Mouse (Mus musculus): Measurements from ENCODE around the gene Hcrt. TPM values are rescaled to one million over a fixed set of nuclear protein-coding genes. Genes with fewer than 3 reads are reported as not detected.
A peak's percentile ranks its signal among the peaks of the same experiment; 100 is the strongest.

Gene Hcrt
- total RNA-seq, 2 experiments from 2014 or later = 0.59 to 0.77 TPM

DNA sequence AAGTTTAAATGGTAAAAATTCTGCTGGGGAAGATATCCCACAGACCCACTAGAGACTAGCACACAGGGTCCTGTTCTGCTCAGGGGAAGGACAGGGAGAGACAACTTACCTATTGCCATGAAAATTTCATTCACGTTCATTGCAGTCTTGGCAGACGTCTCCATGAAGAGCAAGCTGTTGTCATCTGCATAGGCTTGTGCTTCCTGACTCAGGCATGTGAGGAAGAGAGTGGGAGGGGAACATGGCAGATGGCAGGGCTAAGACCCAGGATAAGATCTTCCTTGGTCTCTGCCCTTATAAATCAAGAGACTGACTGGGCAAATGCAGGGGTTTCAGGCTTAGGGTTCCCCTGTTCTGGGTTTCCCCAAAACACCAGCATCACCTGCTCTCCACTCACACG is 46.1 kb downstream of the Hcrt start:
- peak in 1 of 2 experiments; percentile 50 for DNase-seq (ENCODE audit: low spot score in 2 of 2)
- intact Hi-C loops (cut with DNase I) = no loop called here

DNA sequence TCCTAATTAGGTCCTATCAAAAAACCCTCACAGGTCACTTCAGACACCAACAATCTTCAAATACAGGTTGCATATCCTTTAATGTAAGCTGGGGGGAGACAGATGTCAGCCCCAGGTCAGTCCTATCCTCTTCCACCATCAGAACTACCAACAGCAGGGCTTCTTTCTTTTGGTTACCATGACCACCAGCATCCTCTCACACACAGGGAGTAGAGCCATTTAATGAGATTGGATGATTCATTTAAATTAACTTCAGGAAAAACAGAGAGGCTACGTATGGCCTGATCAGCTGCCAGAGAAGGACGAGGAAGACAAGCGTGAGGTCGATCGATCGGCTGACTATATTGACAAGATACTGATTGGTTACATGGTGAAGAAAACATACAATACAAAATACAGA is 47.8 kb downstream of the Hcrt start:
- DNase-seq (ENCODE audit: low spot score in 2 of 2) = no peak
- intact Hi-C loops (cut with DNase I) = loop anchor here (2.0 kb wide), 1 partner anchor 46 kb away; no protein-coding TSS in a partner anchor

DNA sequence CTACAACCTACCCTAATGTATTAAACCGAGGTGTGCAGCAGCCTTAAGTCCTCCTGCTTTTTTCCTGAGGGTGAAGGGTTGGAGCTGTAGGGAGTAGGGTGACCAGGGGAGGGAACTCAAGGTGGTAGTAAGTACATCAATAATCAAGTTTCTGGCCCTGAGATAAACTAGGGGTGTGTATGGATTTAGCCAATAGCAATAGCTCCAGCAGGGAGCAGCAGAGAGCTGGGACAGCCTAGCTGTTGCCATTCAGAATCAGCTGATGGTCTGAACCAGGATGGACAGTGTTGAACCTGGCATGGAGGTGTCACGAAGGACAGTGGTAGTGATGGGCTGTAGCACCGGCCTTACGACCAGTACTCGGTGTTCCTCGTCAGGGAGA is 48.2 kb downstream of the Hcrt start:
- peak; percentile 56 to 73 for DNase-seq (ENCODE audit: low spot score in 2 of 2)
- intact Hi-C loops (cut with DNase I) = loop anchor here (2.0 kb wide), 1 partner anchor 46 kb away; no protein-coding TSS in a partner anchor

DNA sequence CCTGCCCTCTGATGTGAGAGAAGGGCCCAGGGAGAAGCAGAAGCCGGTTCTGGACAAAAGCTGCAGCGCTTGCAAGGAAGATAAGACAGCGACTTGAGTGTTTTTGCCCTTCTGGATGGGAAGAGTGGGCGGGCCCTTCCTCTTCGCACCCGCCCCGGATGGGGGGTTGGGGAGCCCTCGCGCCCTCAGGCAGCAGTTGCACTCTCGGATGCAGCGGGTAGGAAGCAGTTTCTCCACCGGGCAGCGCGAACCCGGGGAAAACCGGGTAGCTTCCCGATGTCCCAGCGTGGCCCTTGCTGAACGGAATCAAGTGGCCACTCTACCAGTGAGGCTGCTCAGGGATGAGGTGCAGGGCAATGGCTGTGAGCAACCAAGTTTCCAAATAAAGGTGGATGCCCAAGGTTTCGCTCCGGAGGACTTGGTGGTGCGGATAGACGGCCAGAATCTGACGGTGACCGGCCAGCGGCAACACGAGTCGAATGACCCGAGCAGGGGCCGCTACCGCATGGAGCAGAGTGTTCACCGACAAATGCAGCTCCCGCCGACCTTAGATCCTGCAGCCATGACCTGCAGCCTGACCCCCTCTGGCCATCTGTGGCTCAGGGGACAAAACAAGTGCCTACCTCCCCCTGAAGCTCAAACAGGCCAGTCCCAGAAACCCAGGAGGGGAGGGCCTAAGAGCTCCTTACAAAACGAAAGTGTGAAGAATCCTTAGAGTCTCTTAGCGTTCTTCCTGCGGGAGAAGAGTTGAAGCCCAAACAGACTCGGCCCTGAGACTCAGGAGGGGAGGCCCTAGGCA is 48.8 kb downstream of the Hcrt start, which contains the start of gene Hspb9:
TSS of gene Hspb9 (plus strand) at position 116 of the 799 bp plus-strand sequence.
- intact Hi-C loops (cut with DNase I) = loop anchor here (2.0 kb wide), 1 partner anchor 47 kb away; no protein-coding TSS in a partner anchor
- peak; percentile 40 to 55 for DNase-seq (ENCODE audit: low spot score in 2 of 2)

DNA sequence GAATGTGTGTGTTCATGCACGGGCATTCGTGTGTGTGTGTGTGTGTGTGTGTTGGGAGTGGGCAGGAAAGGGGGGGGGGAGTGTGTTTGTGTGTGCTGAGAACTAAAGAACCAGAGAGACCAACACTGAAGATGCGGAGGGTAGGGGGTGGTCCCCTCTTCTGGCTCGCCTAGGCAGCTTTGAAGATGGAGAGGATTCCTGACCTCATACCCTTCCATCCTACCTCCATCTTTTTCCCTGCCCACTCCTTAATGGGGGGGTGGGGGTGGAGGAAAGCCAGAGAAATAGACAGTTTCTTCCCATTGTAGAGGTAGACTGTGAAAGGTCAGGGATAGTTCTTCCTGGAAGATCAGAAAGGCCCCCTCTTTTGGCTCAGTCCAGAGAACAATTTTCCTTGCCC is 49.6 kb downstream of the Hcrt start:
- intact Hi-C loops (cut with DNase I) = no loop called here

DNA sequence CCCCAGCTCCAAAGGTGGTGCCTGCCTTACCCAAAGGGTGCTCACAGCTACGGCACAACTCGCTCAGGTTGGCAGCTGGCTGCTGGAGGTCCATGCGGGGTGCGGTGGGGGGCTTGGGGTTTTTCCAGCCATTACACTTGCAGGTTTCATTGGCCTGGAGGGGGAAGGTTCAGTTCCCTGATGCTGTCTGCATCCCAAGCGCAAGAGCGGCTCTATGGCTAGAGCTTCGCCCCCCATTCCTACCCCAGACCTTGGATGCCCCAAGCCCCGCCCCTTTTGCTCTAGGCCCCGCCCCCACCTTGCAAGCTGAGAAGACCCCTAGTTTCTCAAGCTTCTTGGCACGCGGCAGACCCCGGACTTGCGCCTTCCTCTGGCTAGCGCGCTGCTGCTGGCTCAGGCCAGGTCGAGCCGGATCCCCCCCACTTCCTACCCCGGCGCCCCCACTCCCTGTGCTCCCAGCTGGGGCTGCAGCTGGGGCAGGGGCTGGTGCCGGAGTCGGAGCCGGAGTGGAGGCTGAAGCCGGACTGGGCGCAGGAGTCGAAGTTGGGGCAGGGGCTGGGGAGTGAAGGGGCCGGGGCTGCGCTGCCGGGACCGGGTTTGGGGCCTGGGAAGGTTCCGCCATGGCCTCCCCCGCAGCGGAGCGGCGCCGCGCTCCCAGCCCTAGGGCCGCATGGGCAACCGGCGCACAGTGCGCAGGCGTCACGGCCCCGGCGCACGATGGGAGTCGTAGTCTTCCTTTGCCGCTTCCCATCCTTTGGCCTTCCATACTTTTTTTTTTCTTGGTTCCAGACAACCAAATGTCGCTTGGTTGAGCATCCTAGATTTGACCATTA is 50.7 kb downstream of the Hcrt start, which contains the start of gene Kat2a:
TSS of gene Kat2a (minus strand) at position 683 of the 833 bp plus-strand sequence.
- intact Hi-C loops (cut with DNase I) = no loop called here
- DNase-seq (ENCODE audit: low spot score in 2 of 2) = peak; percentile 85 to 89

More for the DNA sequence above, 49.6 kb downstream of the Hcrt start:
- DNase-seq (ENCODE audit: low spot score in 2 of 2) = no peak

Other genes starting within 250 kb of the Hcrt start
- gene Acly, start 234.9 kb downstream of the Hcrt start, total RNA-seq (2021) = 100 to 1,000 TPM; 117 to 123 TPM
- gene Ttc25, start 217.3 kb downstream of the Hcrt start, total RNA-seq (2021) = under 1 TPM; 0.32 to 0.86 TPM
- gene Cnp, start 188.0 kb downstream of the Hcrt start, total RNA-seq (2021) = 100 to 1,000 TPM; 167 to 298 TPM
- gene Nkiras2, start 143.7 kb downstream of the Hcrt start, total RNA-seq (2021) = 10 to 100 TPM; 13.1 to 13.7 TPM
- gene Dnajc7, start 142.8 kb downstream of the Hcrt start, total RNA-seq (2021) = 100 to 1,000 TPM; 215 to 247 TPM
- gene Zfp385c, start 70.5 kb downstream of the Hcrt start, total RNA-seq (2021) = under 1 TPM; 0.39 to 0.47 TPM
- gene Dhx58, start 58.7 kb downstream of the Hcrt start, total RNA-seq (2021) = 1 to 10 TPM; 2.0 to 2.8 TPM
- 10 to 100 TPM; 63.1 to 65.4 TPM for gene Kat2a, start 50.5 kb downstream of the Hcrt start, total RNA-seq (2021)
- not detected for gene Hspb9, start 49.1 kb downstream of the Hcrt start, total RNA-seq (2021)
- 100 to 1,000 TPM; 138 to 156 TPM for gene Rab5c, start 24.7 kb downstream of the Hcrt start, total RNA-seq (2021)
- gene Kcnh4, start 3.0 kb downstream of the Hcrt start, total RNA-seq (2021) = 10 to 100 TPM; 12.6 to 19.1 TPM
- gene Ghdc, start 8.0 kb upstream of the Hcrt start, total RNA-seq (2021) = 1 to 10 TPM; 6.6 to 8.0 TPM
- gene Stat5b, start 87.8 kb upstream of the Hcrt start, total RNA-seq (2021) = 10 to 100 TPM; 22.3 to 23.1 TPM
- gene Stat5a, start 96.4 kb upstream of the Hcrt start, total RNA-seq (2021) = 1 to 10 TPM; 1.3 to 1.4 TPM
- gene Stat3, start 176.6 kb upstream of the Hcrt start, total RNA-seq (2021) = 10 to 100 TPM; 29.6 to 44.7 TPM
- gene Cavin1, start 208.0 kb upstream of the Hcrt start, total RNA-seq (2021) = 10 to 100 TPM; 17.4 to 20.4 TPM
- 100 to 1,000 TPM; 439 to 446 TPM for gene Atp6v0a1, start 246.5 kb upstream of the Hcrt start, total RNA-seq (2021)